Mouse (Mus musculus) kidney, postnatal 4 days (tissue): ENCODE results near the gene Srek1.

Experiments used
- DNase-seq, 2 experiments: peaks; one replicate each; pipeline ENCODE4 v3.0.0; 2021; ENCODE audit warnings: mixed read lengths in 2 of 2

Srek1 gene

DNA sequence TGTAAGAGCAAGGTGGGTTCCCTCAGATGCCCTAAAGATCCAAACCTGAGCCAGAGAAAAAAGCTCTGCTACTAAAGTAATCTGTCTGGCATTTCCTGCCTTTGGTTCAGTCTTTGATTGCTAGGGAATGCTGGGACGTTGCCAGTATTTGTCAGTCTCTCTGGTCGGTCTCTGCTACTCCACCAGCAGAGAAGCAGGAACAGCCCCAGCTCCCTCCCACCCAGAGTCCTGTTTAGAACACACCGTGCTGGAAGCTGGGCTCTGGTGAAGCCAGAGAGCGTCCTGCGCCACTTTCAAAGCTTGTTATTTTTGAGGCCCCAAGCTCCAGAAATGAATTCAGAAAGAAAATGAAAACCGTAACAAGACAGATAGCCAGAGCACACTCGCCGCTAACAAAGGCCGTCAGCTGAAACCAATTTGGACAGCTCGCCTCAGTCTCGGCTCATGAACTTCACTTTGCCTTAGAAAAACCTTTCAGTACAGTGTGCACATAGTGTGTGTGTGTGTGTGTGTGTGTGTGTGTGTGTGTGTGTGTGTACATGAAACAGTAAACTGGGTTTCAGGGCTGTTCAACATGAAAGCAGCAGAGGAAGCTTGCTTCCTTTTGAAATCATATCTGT lies 62.9 kb downstream of the Srek1 start:
- DNase-seq = peak; percentile 42 to 64

DNA sequence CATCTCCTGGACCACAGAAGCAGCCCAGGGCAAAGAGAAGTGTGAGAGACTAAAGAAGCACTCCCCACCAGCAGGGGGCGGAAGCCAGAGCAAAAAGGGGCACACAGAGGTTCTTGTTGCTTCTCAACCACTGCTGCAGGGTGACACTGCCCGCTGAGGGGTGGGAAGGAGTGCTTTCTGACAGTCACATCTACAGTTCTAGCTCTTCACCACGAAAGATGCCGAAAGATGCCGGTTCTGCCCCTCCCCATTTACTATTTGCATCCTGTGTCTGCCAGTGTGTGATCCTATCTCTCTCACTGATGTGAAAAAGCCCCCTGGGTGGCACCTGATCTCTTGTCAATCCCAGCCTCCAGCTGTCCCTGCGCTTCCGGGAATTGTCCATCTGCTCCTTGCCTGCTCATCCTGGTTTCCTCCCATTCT lies 64.0 kb downstream of the Srek1 start:
- DNase-seq = peak; percentile 67 to 72

DNA sequence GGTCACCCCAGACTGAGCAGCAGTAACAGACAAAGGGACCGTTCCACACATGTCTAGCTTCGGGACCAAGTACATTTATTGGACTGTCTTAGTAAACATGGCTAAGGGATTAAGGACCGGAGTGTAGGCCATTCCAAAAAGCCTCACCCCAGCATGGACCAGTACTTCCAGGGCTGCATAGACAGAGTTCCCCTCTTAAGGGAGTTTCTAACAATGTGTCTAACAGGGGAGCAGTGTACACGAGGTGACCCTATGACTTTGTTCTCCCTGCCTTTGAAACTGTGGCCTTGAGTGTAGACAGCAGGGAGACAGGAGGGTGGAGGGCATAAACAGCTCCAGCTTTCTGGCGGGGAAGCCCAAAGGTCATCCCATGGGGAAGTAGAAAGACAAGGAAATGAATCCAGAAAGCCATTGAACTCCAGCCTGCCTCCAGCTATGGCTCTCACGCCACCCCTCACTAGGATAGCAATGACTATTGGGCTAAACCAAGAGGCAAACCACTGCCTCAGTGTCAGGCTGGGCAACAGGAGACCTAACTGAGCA lies 68.9 kb downstream of the Srek1 start:
- DNase-seq = no peak

DNA sequence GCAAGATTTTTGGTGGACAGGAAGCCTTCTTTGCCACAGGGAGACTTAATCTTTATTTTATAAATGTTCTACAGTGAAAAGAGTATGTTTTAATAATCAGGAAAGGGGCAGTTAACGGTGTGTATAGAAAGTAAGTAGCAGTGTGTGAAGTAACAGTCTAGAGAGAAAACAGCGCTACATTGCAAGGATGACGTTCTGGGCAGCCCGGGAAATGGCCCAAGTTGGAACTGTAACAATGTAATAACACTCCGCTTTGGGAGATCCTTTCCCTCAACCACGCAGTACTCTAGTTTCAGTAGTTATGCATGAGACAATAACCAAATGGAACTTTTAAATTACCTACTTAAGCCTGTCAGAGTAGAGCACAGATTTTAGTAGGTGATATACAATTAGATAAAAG lies 70.6 kb downstream of the Srek1 start:
- DNase-seq = peak in 1 of 2 experiments; percentile 31

DNA sequence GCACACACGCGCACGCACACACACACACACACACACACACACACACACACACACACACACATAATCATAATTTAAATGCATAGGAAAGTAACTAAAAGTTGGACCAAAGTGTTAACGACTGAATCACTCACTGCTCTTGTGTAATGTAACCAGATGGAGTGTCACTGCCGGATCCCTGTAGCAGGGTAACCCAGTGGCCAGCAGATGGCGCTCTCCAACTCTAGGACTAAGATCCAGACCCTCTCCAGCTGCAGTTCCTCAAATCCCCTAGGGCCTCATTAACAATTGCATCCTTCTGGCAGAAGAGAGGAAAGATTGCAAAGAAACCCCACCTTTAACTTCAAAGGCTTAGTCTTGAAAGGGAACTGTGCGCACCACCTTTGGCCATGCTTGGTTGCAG lies 71.0 kb downstream of the Srek1 start:
- DNase-seq = peak; percentile 94

DNA sequence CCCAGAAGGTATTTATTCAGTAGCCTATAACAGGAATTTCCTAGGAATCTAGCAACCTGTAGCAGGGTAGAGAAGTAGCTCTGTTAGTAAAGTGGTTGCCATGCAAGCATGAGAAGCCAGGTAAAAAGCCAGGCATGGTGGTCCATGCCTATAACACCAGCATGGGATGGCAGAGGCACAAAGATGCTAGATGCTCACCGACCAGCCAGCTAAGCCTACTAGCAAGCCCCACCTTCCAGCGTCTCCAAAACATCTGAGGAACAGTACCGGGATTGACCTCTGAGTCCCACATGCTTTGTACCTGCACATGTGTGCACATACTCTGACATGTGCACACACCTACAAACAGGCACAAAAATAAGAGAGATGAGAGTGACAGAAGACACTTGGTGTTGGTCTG lies 72.1 kb downstream of the Srek1 start:
- no peak for DNase-seq

DNA sequence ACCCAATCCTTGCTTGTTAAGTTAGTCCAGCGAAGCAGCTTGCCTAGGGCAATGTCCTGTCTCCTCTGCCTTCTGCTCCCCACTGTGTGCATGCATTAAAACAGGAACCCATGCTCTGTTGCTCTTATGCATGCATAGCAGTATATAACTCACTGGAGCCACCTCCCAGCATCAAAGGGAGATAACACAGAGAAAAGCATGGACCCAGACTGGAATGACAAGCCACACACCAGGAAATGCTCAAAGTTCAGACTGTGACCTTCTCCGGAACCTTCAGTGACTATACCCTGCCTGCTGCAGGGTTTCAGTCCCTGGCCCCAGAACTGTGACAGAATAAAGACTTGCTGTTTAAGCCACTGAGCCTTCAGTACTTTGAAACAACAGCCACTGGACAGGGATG lies 73.7 kb downstream of the Srek1 start:
- DNase-seq = no peak

DNA sequence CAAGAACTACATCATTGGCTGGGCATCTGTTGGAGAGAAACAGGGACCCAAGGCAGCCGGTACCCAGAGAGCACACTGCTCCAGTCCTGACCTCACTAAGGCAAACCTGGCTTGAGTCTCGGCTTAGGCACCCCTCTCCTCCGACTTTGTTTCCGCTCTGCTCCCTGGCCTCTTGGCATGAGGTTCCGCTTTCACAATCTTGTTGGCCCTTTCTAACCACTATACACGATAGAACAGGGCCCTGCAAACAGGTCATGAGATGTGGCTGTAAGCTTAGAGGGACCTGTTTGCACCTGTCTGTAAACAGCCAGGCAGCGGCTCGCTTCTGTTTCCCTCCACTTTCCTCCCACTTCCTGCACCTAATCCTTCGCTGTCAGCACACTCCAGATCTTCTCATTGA lies 76.4 kb downstream of the Srek1 start:
- no peak for DNase-seq

DNA sequence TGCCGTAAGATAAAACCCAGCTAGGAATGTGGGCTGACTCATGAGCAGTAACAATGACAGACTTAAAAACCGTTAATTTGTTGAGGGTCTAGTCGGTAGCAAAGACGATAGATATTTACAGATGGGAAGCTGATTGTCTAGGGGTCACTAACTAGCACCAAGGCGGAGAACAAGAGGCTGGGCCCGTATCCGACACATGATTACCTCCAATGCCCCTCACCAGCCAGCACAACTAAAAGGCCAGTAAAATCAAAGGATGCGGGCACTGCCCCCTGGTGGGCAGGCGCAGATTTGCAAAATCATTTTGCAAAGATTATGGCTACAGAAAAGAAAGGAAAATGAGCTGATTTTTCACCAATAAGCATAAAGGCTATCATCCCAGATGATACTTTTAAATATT lies 78.2 kb downstream of the Srek1 start:
- peak; percentile 66 for DNase-seq

DNA sequence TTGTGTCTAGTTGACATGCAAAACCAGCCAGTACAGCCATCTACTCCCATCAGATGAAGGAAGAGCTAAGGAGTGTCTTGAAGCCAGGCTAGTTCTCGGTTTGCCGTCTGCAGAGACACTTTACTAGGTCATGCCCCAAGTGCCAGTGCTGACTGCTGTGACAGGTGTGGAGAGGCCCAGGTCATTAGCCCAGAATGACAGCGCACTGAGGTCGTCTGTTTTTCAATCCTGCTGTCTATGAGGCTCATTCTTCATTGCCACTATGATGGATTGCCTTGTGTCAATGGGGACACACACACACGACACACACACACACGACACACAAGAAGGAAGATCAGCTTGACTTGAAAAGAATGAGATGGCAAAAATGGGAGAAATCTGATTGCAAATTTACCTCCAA lies 79.0 kb downstream of the Srek1 start:
- no peak for DNase-seq
